Mouse (Mus musculus): ENCODE measurements at regions not wholly inside any gene's neighbourhood (a gene's known extent, or its start where the extent isn't known, plus 50 kb on each side); places are given as distances from the start of the nearest gene placed in this dataset.

GRCm38 (mm10) chr13:105377038-105377437 is 66.4 kb upstream of the Htr1a start:
- peak; percentile 77 to 78 for DNase-seq

- no peak for DNase-seq
Measured at GRCm38 (mm10) chr13:105378587-105378986, 64.9 kb upstream of the Htr1a start.

- DNase-seq = no peak
Measured at GRCm38 (mm10) chr13:105387016-105387772, 56.2 kb upstream of the Htr1a start.
